Mouse (Mus musculus): ENCODE data around the gene Scarb2.

- TF ChIP-seq POLR2A (IDR thresholded peaks at IDR 0.05; ENCODE audit: insufficient read depth, low read depth, low read length) (0 out of 2 replicates have a peak, but pooled peaks have one; percentile 6), CTCF (IDR thresholded peaks at IDR 0.05) (no peak), EP300 (IDR thresholded peaks at IDR 0.05; ENCODE audit: insufficient read depth, low read depth, low read length) (0 out of 2 replicates have a peak, but pooled peaks have one; percentile 17)
Observed at GRCm38 (mm10) chr5:92493423-92493822, 13.2 kb downstream of the Scarb2 start.
